In genomic region chr7:125188986-125189385, GRCm38 (mm10) we compare ENCODE assay signal across 13 mouse cellular contexts.
"Had no signal": no experiment of that assay in that cellular context is flagged by ENCODE, and none has a peak within 500 bp of the region (broad histone marks: within the 10 kb centered on the region; RNA-seq: fewer than 3 reads in every experiment).

No protein-coding gene starts in this region.

- H3K9me3 ChIP-seq: limb, embryonic 10.5 days; liver, embryonic 15.5 days; midbrain, embryonic 13.5 days had no signal

- H3K27me3 ChIP-seq: liver, embryonic 15.5 days; midbrain, embryonic 13.5 days had no signal

- H3K27ac ChIP-seq: kidney, postnatal 0 days; limb, embryonic 10.5 days; liver, embryonic 15.5 days; midbrain, embryonic 13.5 days had no signal

- H3K4me1 ChIP-seq: limb, embryonic 10.5 days; liver, embryonic 15.5 days had no signal

- H3K4me3 ChIP-seq: limb, embryonic 10.5 days; liver, embryonic 15.5 days; midbrain, embryonic 13.5 days; myocyte had no signal

- ATAC-seq: lung, postnatal 0 days; midbrain, embryonic 13.5 days had no signal

- DNase-seq: kidney, adult 9 months; kidney, postnatal 36 days; lung, adult 2 months; lung, postnatal 36 days; right cerebral cortex, postnatal 14 days; thymus, postnatal 36 days had no signal

- H3K36me3 ChIP-seq: limb, embryonic 10.5 days; liver, embryonic 15.5 days; midbrain, embryonic 13.5 days had no signal

- H3K9ac ChIP-seq: liver, embryonic 15.5 days; midbrain, embryonic 13.5 days had no signal

- H3K4me2 ChIP-seq: liver, embryonic 11.5 days; liver, embryonic 15.5 days; midbrain, embryonic 13.5 days had no signal
